Mouse (Mus musculus) MEL (cell line): ENCODE measurements around the gene Adam19. TPM values are rescaled to one million over a fixed set of nuclear protein-coding genes. Genes with fewer than 3 reads are reported as not detected.

Experiments used
- DNase-seq: peaks from one replicate; pipeline ENCODE4 v3.0.0; 2011; ENCODE audit warnings: low read depth, low spot score
- H3K27ac ChIP-seq: 2 replicates; pipeline ENCODE4 v1.5.1; 2012; ENCODE audit warnings: low read depth, mild to moderate bottlenecking, control low read depth, low read length, moderate library complexity; ENCODE audit not compliant: control insufficient read depth
- H3K27me3 ChIP-seq, 2 experiments: fragments of 150-350 bp in 1 of 2; sonication (generic) in 1 of 2; 2 replicates each; pipeline ENCODE4 v1.6.1; 2012; ENCODE audit warnings: low read length in 2 of 2, mild to moderate bottlenecking in 2 of 2, improper control_type of control experiment in 1 of 2, moderate library complexity in 1 of 2; ENCODE audit not compliant: insufficient read depth in 2 of 2, control insufficient read depth in 1 of 2
- H3K36me3 ChIP-seq, 2 experiments: 2 replicates each; pipeline ENCODE4 v1.6.1; 2012 to 2014; ENCODE audit warnings: low read length in 2 of 2, improper control_type of control experiment in 1 of 2, inconsistent platforms in 1 of 2, mild to moderate bottlenecking in 1 of 2; ENCODE audit not compliant: insufficient read depth in 2 of 2, control insufficient read depth in 1 of 2
- H3K4me1 ChIP-seq, 2 experiments: fragments of 150-350 bp in 1 of 2; sonication (generic) in 1 of 2; 2 replicates each; pipeline ENCODE4 v1.6.1; 2012; ENCODE audit warnings: low read length in 2 of 2, improper control_type of control experiment in 1 of 2, mild to moderate bottlenecking in 1 of 2; ENCODE audit not compliant: insufficient read depth in 2 of 2, control insufficient read depth in 1 of 2
- H3K4me3 ChIP-seq, 2 experiments: fragments of 150-350 bp in 1 of 2; sonication (generic) in 1 of 2; 2 replicates each; pipeline ENCODE4 v1.5.1; 2012; ENCODE audit warnings: low read depth in 2 of 2, low read length in 2 of 2, mild to moderate bottlenecking in 2 of 2, moderate library complexity in 2 of 2, control low read depth in 1 of 2, improper control_type of control experiment in 1 of 2; ENCODE audit not compliant: control insufficient read depth in 1 of 2, insufficient read depth in 1 of 2
- H3K79me2 ChIP-seq: 2 replicates; pipeline ENCODE4 v1.6.1; 2012; ENCODE audit warnings: mild to moderate bottlenecking, low read length, moderate library complexity; ENCODE audit not compliant: control insufficient read depth, poor library complexity, insufficient read depth
- H3K9ac ChIP-seq: 2 replicates; pipeline ENCODE4 v1.6.1; 2012; ENCODE audit warnings: low read depth, mild to moderate bottlenecking, control low read depth, low read length, moderate library complexity; ENCODE audit not compliant: control insufficient read depth, poor library complexity, severe bottlenecking
- H3K9me3 ChIP-seq: fragments of 150-350 bp; sonication (generic); replicated peaks from 2 replicates; pipeline ENCODE4 v1.6.1; 2012; ENCODE audit warnings: mild to moderate bottlenecking, low read length, improper control_type of control experiment, moderate library complexity; ENCODE audit not compliant: insufficient read depth
- BHLHE40 ChIP-seq: IDR thresholded peaks from 2 replicates; pipeline ENCODE4 v1.6.1; 2012; ENCODE audit warnings: low read depth, mild to moderate bottlenecking, inconsistent platforms, low read length, improper control_type of control experiment, borderline replicate concordance
- CTCF ChIP-seq, 3 experiments: IDR thresholded peaks in 2 of 3; conservative IDR thresholded peaks in 1 of 3; 2 replicates each; pipeline ENCODE4 v1.5.1; 2011 to 2012; ENCODE audit warnings: low read length in 3 of 3, low read depth in 2 of 3, mild to moderate bottlenecking in 2 of 3, improper control_type of control experiment in 1 of 3, inconsistent platforms in 1 of 3, mixed read lengths in 1 of 3, moderate library complexity in 1 of 3; ENCODE audit not compliant: control insufficient read depth in 1 of 3, insufficient read depth in 1 of 3, poor library complexity in 1 of 3, severe bottlenecking in 1 of 3
- E2F4 ChIP-seq: IDR thresholded peaks from 2 replicates; pipeline ENCODE4 v1.6.1; 2011; ENCODE audit warnings: low read depth, low read length, improper control_type of control experiment, borderline replicate concordance
- ELF1 ChIP-seq: IDR thresholded peaks from 2 replicates; pipeline ENCODE4 v1.6.1; 2014; ENCODE audit warnings: low read depth, mild to moderate bottlenecking, inconsistent platforms, low read length, improper control_type of control experiment, moderate library complexity
- EP300 ChIP-seq, 2 experiments: IDR thresholded peaks; 2 replicates each; pipeline ENCODE4 v1.6.1; 2011; ENCODE audit warnings: improper control_type of control experiment in 2 of 2, low read length in 2 of 2, low read depth in 1 of 2, mild to moderate bottlenecking in 1 of 2
- ETS1 ChIP-seq: IDR thresholded peaks from 2 replicates; pipeline ENCODE4 v1.6.1; 2012; ENCODE audit warnings: low read depth, mild to moderate bottlenecking, inconsistent platforms, low read length, improper control_type of control experiment, moderate library complexity
- GABPA ChIP-seq: IDR thresholded peaks from 2 replicates; pipeline ENCODE4 v1.6.1; 2012; ENCODE audit warnings: low read depth, mild to moderate bottlenecking, inconsistent platforms, low read length, improper control_type of control experiment, moderate library complexity
- HCFC1 ChIP-seq: IDR thresholded peaks from 2 replicates; pipeline ENCODE4 v1.6.1; 2012; ENCODE audit warnings: low read depth, mild to moderate bottlenecking, inconsistent platforms, low read length, improper control_type of control experiment, moderate library complexity
- JUND ChIP-seq: IDR thresholded peaks from 2 replicates; pipeline ENCODE4 v1.6.1; 2011; ENCODE audit warnings: low read depth, mild to moderate bottlenecking, improper control_type of control experiment, low read length
- KAT2A ChIP-seq: conservative IDR thresholded peaks from 2 replicates; pipeline ENCODE4 v1.6.1; 2012; ENCODE audit warnings: low read depth, low read length, improper control_type of control experiment, inconsistent platforms
- MAFK ChIP-seq: IDR thresholded peaks from 2 replicates; pipeline ENCODE4 v1.6.1; 2011; ENCODE audit warnings: low read depth, mild to moderate bottlenecking, low read length, improper control_type of control experiment, borderline replicate concordance
- MAX ChIP-seq: IDR thresholded peaks from 2 replicates; pipeline ENCODE4 v1.6.1; 2011; ENCODE audit warnings: low read length, improper control_type of control experiment
- MXI1 ChIP-seq: IDR thresholded peaks from 2 replicates; pipeline ENCODE4 v1.6.1; 2011; ENCODE audit warnings: mild to moderate bottlenecking, low read depth, low read length, improper control_type of control experiment
- MYB ChIP-seq: IDR thresholded peaks from 2 replicates; pipeline ENCODE4 v1.6.1; 2011; ENCODE audit warnings: mild to moderate bottlenecking, low read depth, low read length, improper control_type of control experiment
- MYC ChIP-seq: IDR thresholded peaks from 2 replicates; pipeline ENCODE4 v1.6.1; 2011; ENCODE audit warnings: low read depth, mild to moderate bottlenecking, low read length, improper control_type of control experiment, moderate library complexity
- NELFE ChIP-seq: IDR thresholded peaks from 2 replicates; pipeline ENCODE4 v1.6.1; 2011; ENCODE audit warnings: low read depth, low read length, improper control_type of control experiment
- NRF1 ChIP-seq: IDR thresholded peaks from 2 replicates; pipeline ENCODE4 v1.6.1; 2014; ENCODE audit warnings: low read depth, mild to moderate bottlenecking, inconsistent platforms, low read length, improper control_type of control experiment, moderate library complexity; ENCODE audit not compliant: poor library complexity, insufficient read depth, severe bottlenecking
- POLR2A ChIP-seq, 2 experiments: IDR thresholded peaks; 2 replicates each; pipeline ENCODE4 v1.6.1; 2011 to 2012; ENCODE audit warnings: low read length in 2 of 2, mild to moderate bottlenecking in 2 of 2, control low read depth in 1 of 2, improper control_type of control experiment in 1 of 2, low read depth in 1 of 2, moderate library complexity in 1 of 2; ENCODE audit not compliant: control insufficient read depth in 1 of 2, insufficient read depth in 1 of 2, poor library complexity in 1 of 2
- POLR2AphosphoS2 ChIP-seq: IDR thresholded peaks from 2 replicates; pipeline ENCODE4 v1.6.1; 2011; ENCODE audit warnings: low read length, improper control_type of control experiment
- POLR2AphosphoS5 ChIP-seq: IDR thresholded peaks from 2 replicates; pipeline ENCODE4 v1.6.1; 2012; ENCODE audit warnings: low read depth, borderline replicate concordance, mild to moderate bottlenecking, inconsistent platforms, low read length, moderate library complexity, mixed read lengths
- RAD21 ChIP-seq: IDR thresholded peaks from 2 replicates; pipeline ENCODE4 v1.6.1; 2011; ENCODE audit warnings: mild to moderate bottlenecking, low read depth, low read length, improper control_type of control experiment
- RCOR1 ChIP-seq: IDR thresholded peaks from 2 replicates; pipeline ENCODE4 v1.6.1; 2012; ENCODE audit warnings: low read depth, mild to moderate bottlenecking, inconsistent platforms, low read length, improper control_type of control experiment
- SMC3 ChIP-seq: IDR thresholded peaks from 2 replicates; pipeline ENCODE4 v1.6.1; 2011; ENCODE audit warnings: low read depth, low read length, improper control_type of control experiment
- TAL1 ChIP-seq: IDR thresholded peaks from 2 replicates; pipeline ENCODE4 v1.6.1; 2012; ENCODE audit warnings: mild to moderate bottlenecking, inconsistent platforms, low read length, moderate library complexity, mixed read lengths
- TBP ChIP-seq: IDR thresholded peaks from 2 replicates; pipeline ENCODE4 v1.8.0; 2011; ENCODE audit warnings: low read depth, low read length, improper control_type of control experiment
- UBTF ChIP-seq: IDR thresholded peaks from 2 replicates; pipeline ENCODE4 v1.6.1; 2012; ENCODE audit warnings: low read depth, mild to moderate bottlenecking, inconsistent platforms, low read length, improper control_type of control experiment, moderate library complexity, borderline replicate concordance; ENCODE audit not compliant: insufficient read depth
- USF1 ChIP-seq: IDR thresholded peaks from 2 replicates; pipeline ENCODE4 v1.6.1; 2014; ENCODE audit warnings: low read depth, mild to moderate bottlenecking, inconsistent platforms, low read length, improper control_type of control experiment, moderate library complexity
- ZKSCAN1 ChIP-seq: IDR thresholded peaks from 2 replicates; pipeline ENCODE4 v1.6.1; 2012; ENCODE audit warnings: low read depth, mild to moderate bottlenecking, inconsistent platforms, low read length, improper control_type of control experiment, moderate library complexity
- ZMIZ1 ChIP-seq: IDR thresholded peaks from 2 replicates; pipeline ENCODE4 v1.6.1; 2012; ENCODE audit warnings: low read depth, mild to moderate bottlenecking, inconsistent platforms, low read length, improper control_type of control experiment, moderate library complexity
- polyA plus RNA-seq, 2 experiments: library from polyadenylated mRNA; stranded (reverse) in 1 of 2; unstranded in 1 of 2; fragments of >175 nt in 1 of 2; fragments of >200 nt in 1 of 2; gene quantifications; 2 replicates each; pipeline versions ENCODE4 v1.2.1 to v1.2.4; 2012; ENCODE audit warnings: low replicate concordance in 2 of 2, low read depth in 1 of 2; ENCODE audit not compliant: insufficient read length in 2 of 2, insufficient read depth in 1 of 2, missing spikeins in 1 of 2
- total RNA-seq: library from RNA; depleted of rRNA; stranded (reverse); fragments of 300-350 nt; gene quantifications from 2 replicates; pipeline ENCODE4 v1.2.3, GENCODE M21; 2012

The Adam19 gene
- total and polyA plus RNA-seq, 3 experiments: 0.12 to 0.19 TPM; not detected in 1

DNA sequence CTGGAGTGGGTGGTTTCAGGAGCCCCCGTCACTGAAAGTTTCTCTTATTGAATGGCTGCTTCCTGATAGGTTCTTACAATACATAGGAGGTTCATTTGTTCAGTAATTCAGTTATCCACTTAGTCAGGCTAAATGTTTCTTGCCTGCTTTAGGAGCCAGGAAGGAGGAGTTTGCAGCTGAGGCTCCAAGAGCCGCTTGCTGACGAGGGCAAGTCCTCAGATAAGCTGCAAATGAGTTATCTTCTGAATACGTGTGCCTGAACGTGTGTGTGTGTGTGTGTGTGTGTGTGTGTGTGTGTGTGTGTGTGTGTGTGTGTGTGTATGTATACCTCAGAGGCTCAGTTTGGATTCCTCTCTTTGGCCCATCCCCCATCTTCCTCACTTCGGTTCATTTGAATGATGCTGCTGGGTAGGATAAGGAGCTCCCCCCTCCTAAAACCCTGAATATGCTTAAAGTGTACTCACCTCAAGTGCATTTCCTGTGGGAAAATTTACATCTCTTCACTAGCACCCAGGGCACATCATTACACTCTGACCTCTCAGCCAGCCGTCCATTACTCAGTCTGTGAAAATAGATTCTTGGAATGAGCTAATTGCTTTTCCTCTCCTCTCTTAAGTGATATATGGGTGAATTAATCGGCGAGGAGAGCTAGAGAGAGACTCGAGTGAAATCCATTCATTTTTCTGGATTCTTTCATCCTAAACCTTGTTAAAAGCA, 35.3 kb downstream of the Adam19 start (continued):
- TF ChIP-seq MAFK (no peak), CTCF (IDR thresholded peaks at IDR 0.05 in 2 of 3, conservative IDR thresholded peaks at IDR 0.05 in 1 of 3; ENCODE audit: control insufficient read depth in 1 of 3, insufficient read depth in 1 of 3, low read depth in 2 of 3, low read length in 3 of 3, poor library complexity in 1 of 3, severe bottlenecking in 1 of 3) (no peak), GABPA (0 out of 2 replicates have a peak, but pooled peaks have one; percentile 31), ETS1 (peak; percentile 96), MYB (peak; percentile 64), HCFC1 (peak; percentile 57; the same call in 1 of the 2 replicates), POLR2AphosphoS5 (no peak), BHLHE40 (peak; percentile 89), MXI1 (no peak), MAX (0 out of 2 replicates have a peak, but pooled peaks have one; percentile 50), ZKSCAN1 (no peak; the same call in 1 of the 2 replicates), TAL1 (peak; percentile 41; the same call in 1 of the 2 replicates), E2F4 (no peak), ELF1 (peak; percentile 49; the same call in 1 of the 2 replicates), SMC3 (no peak), EP300 (IDR thresholded peaks at IDR 0.05; ENCODE audit: low read depth in 1 of 2, low read length in 2 of 2) (peak; percentile 86 to 89), KAT2A (no peak), UBTF (no peak), RAD21 (no peak), RCOR1 (peak; percentile 85), JUND (no peak)
- TF ChIP-seq, all 39 proteins: peak for 17

DNA sequence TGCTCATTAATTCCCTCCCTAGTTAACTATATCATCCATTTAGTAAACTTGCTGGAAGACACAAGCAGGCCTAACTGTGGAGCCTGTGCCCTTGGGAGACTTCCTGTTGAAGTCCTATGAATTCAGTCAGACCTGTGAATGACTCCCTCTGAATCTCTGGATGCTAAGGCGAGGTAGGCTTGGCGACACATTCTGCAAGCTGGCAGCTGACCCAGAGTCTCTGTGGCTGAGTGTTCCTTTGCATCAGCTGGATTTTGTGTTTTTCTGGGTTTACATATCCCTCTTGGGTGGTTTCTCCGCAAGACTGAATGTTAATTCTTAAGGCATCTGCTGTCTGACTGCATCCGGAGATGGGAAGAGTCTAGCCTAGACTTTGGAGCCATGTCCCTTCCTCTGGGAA, 36.3 kb downstream of the Adam19 start:
- Histone ChIP-seq H3K4me1 (peaks cover 12 to 27% of the 10 kb centered on the region in 2 experiments), H3K36me3 (peaks cover 0 to 22% of the 10 kb centered on the region in 2 experiments; a peak in 2 of 4 replicates), H3K27ac (no peak overlapping the region), H3K4me3 (no peak overlapping the region), H3K79me2 (no peaks in the 10 kb centered on the region), H3K9me3 (no peaks in the 10 kb centered on the region), H3K27me3 (no peaks in the 10 kb centered on the region), H3K9ac (no peak overlapping the region)
- peak; percentile 20 for DNase-seq
- TF ChIP-seq EP300 (IDR thresholded peaks at IDR 0.05; ENCODE audit: low read depth in 1 of 2, low read length in 2 of 2): no peak
- no peak for TF ChIP-seq NELFE
- TF ChIP-seq HCFC1: no peak
- no peak for TF ChIP-seq CTCF (IDR thresholded peaks at IDR 0.05 in 2 of 3, conservative IDR thresholded peaks at IDR 0.05 in 1 of 3; ENCODE audit: control insufficient read depth in 1 of 3, insufficient read depth in 1 of 3, low read depth in 2 of 3, low read length in 3 of 3, poor library complexity in 1 of 3, severe bottlenecking in 1 of 3)
- TF ChIP-seq RAD21: no peak
- no peak for TF ChIP-seq JUND
- no peak for TF ChIP-seq MYC
- no peak for TF ChIP-seq NRF1
- no peak for TF ChIP-seq TBP
- no peak for TF ChIP-seq USF1
- TF ChIP-seq POLR2AphosphoS2: no peak
- TF ChIP-seq ZKSCAN1: no peak
- TF ChIP-seq MYB: no peak
- TF ChIP-seq MAFK: no peak
- no peak for TF ChIP-seq POLR2A (IDR thresholded peaks at IDR 0.05; ENCODE audit: control insufficient read depth in 1 of 2, insufficient read depth in 1 of 2, low read depth in 1 of 2, low read length in 2 of 2, poor library complexity in 1 of 2)
- TF ChIP-seq ZMIZ1: no peak
- TF ChIP-seq KAT2A: no peak
